Mouse (Mus musculus): ENCODE measurements at regions not wholly inside any gene's neighbourhood (a gene's known extent, or its start where the extent isn't known, plus 50 kb on each side); places are given as distances from the start of the nearest gene placed in this dataset.
"Not testable (repeated sequence)": the region's sequence is repeated elsewhere in the genome, so short reads cannot be mapped to it uniquely, and the experiment has no call there.

GRCm38 (mm10) chr10:66616280-66616679, 479.6 kb upstream of the Jmjd1c start:
- no peak for TF ChIP-seq POLR2A (IDR thresholded peaks at IDR 0.05; ENCODE audit: insufficient read depth, low read depth, low read length)
- no peak for TF ChIP-seq CTCF (IDR thresholded peaks at IDR 0.05; ENCODE audit: insufficient read depth, low read depth, low read length)
- Histone ChIP-seq H3K4me1 (ENCODE audit: control insufficient read depth, insufficient read depth, low read length) (no peaks in the 10 kb centered on the region; the same call in 1 of the 2 replicates), H3K27ac (ENCODE audit: insufficient read depth, low read depth, low read length) (no peak overlapping the region), H3K4me3 (ENCODE audit: insufficient read depth, low read depth, low read length) (no peak overlapping the region)
- WGBS = 83% methylated on average over 3 of the region's 3 CpGs

GRCm38 (mm10) chr10:66630996-66631395, 464.9 kb upstream of the Jmjd1c start:
- 89% methylated on average over 3 of the region's 3 CpGs for WGBS
- no peak overlapping the region for H3K4me3 ChIP-seq (ENCODE audit: insufficient read depth, low read depth, low read length)
- no peak overlapping the region for H3K27ac ChIP-seq (ENCODE audit: insufficient read depth, low read depth, low read length)
- no peaks in the 10 kb centered on the region for H3K4me1 ChIP-seq (ENCODE audit: control insufficient read depth, insufficient read depth, low read length)
- TF ChIP-seq CTCF (IDR thresholded peaks at IDR 0.05; ENCODE audit: insufficient read depth, low read depth, low read length) (no peak), POLR2A (IDR thresholded peaks at IDR 0.05; ENCODE audit: insufficient read depth, low read depth, low read length) (no peak)

DNA sequence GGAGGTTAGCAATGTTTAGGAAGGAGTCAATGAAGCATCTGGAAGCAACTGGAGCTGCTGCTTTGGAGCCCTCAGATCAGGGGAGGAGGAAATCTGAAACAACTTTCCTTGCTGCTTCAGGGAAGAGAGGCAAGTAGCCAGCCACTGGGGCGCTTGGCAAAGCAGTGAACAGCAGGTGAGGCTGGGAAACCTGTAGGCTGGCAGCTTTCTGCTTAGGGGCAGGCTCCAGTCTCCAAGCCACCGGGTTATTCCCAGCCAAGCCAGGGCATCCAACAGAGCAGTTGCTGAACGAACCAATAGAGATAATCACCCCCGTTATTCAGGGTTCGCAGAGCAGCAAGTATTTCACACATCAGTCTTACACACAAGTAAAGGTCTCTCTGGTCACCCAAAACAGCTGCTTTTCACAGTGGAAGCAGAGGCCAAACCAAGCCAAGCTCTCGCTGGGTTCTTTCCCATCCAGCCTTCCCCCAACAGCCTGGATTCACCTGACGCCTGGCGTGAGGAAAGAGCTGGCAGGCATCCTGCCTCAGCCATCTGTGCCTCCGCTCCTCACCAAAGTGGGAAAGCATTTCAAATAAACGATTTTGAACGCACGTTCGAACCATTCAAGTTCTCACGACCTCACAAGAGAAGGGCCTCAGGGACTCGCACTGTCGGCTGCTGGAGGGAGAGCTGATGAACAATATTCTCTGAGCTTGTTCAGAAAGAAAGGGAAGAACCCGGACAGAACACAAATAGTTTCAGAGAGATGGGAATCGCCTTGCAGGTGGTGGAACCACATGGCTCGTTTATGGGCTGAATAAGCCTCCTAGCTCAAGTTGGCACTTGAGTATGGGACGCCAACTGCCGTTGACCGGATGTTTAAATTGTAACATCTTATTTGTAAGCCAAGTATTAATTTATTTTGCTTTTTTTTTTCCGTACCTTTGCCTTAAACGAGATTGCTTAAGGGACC, 454.8 kb upstream of the Jmjd1c start:
- H3K4me3 ChIP-seq (ENCODE audit: insufficient read depth, low read depth, low read length) = no peak overlapping the region
- no peaks in the 10 kb centered on the region for H3K4me1 ChIP-seq (ENCODE audit: control insufficient read depth, insufficient read depth, low read length)
- no peak overlapping the region for H3K27ac ChIP-seq (ENCODE audit: insufficient read depth, low read depth, low read length)
- TF ChIP-seq POLR2A (IDR thresholded peaks at IDR 0.05; ENCODE audit: insufficient read depth, low read depth, low read length) (no peak), CTCF (IDR thresholded peaks at IDR 0.05; ENCODE audit: insufficient read depth, low read depth, low read length) (no peak)
- WGBS = 48% methylated on average over 24 of the region's 24 CpGs

DNA sequence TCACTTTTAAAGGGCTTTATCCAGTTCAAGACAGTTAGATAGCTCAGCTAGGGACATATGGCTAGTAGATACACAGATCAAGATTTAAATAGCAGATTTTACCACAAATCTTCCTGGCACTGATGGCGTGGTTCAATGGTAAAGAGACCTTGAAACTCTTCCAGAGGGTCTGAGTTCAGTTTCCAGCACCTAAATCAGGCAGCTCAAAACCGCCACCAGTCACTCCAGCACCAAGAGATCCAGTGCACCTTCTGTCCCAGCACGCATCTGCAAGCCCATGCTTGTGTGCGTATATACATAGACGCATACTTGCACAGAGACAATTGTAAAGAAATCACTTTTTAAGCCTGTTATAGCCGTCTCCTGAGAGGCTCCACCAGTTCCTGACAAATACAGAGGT, 454.0 kb upstream of the Jmjd1c start:
- WGBS = 95% methylated on average over 6 of the region's 6 CpGs
- no peaks in the 10 kb centered on the region for H3K4me1 ChIP-seq (ENCODE audit: control insufficient read depth, insufficient read depth, low read length)
- H3K27ac ChIP-seq (ENCODE audit: insufficient read depth, low read depth, low read length) = no peak overlapping the region
- no peak for TF ChIP-seq POLR2A (IDR thresholded peaks at IDR 0.05; ENCODE audit: insufficient read depth, low read depth, low read length)
- TF ChIP-seq CTCF (IDR thresholded peaks at IDR 0.05; ENCODE audit: insufficient read depth, low read depth, low read length) = no peak
- no peak overlapping the region for H3K4me3 ChIP-seq (ENCODE audit: insufficient read depth, low read depth, low read length)

- no peak overlapping the region for H3K4me3 ChIP-seq (ENCODE audit: insufficient read depth, low read depth, low read length)
- 76% methylated on average over 5 of the region's 5 CpGs for WGBS
- TF ChIP-seq CTCF (IDR thresholded peaks at IDR 0.05; ENCODE audit: insufficient read depth, low read depth, low read length) (no peak), POLR2A (IDR thresholded peaks at IDR 0.05; ENCODE audit: insufficient read depth, low read depth, low read length) (no peak)
- no peak overlapping the region for H3K27ac ChIP-seq (ENCODE audit: insufficient read depth, low read depth, low read length)
- H3K4me1 ChIP-seq (ENCODE audit: control insufficient read depth, insufficient read depth, low read length) = no peaks in the 10 kb centered on the region
These were observed 452.8 kb upstream of the Jmjd1c start for GRCm38 (mm10) chr10:66643160-66643559.

DNA sequence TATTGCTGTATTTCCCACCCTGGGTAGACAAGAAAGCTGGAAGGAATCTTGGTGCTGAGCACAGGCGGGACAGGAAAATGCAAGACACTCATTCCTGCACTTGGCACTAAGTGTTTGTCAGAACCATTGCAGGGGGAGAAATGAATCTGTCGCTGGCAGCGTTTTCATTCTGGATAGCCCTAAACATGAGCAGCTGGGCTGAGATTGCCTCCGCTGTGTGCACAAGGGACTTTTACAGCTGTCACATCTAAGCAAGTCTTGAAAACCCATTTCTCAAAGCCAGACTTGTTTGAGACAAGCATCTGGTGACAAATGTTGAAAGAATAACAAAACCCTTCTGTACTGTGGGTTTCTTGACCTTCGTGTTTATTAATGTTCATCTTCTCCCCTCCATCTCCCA, 438.4 kb upstream of the Jmjd1c start:
- H3K4me3 ChIP-seq (ENCODE audit: insufficient read depth, low read depth, low read length) = no peak overlapping the region
- no peak overlapping the region for H3K27ac ChIP-seq (ENCODE audit: insufficient read depth, low read depth, low read length)
- TF ChIP-seq CTCF (IDR thresholded peaks at IDR 0.05; ENCODE audit: insufficient read depth, low read depth, low read length) (no peak), POLR2A (IDR thresholded peaks at IDR 0.05; ENCODE audit: insufficient read depth, low read depth, low read length) (no peak)
- 81% methylated on average over 5 of the region's 5 CpGs for WGBS
- H3K4me1 ChIP-seq (ENCODE audit: control insufficient read depth, insufficient read depth, low read length) = no peaks in the 10 kb centered on the region

DNA sequence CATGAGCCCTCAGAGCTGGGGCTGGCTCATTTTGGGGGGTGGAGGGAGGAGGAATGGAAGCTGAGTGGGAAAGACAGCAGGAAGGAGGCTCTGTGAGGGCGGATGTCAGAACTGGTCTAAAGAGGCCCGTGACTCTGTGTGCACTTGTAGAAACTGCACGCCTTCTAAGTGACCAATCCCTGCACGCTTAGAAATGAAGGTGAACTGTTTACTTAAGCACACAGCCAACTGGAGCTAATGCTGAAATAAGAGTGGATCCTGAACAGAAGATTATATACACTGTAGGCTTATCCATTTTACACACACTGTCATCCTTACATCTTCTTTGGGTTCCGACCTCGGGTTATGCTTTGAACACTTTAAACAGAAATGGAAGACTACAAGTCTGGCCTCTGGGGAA, 412.8 kb upstream of the Jmjd1c start:
- TF ChIP-seq POLR2A (IDR thresholded peaks at IDR 0.05; ENCODE audit: insufficient read depth, low read depth, low read length) (no peak), CTCF (IDR thresholded peaks at IDR 0.05; ENCODE audit: insufficient read depth, low read depth, low read length) (no peak)
- 78% methylated on average over 6 of the region's 6 CpGs for WGBS
- Histone ChIP-seq H3K27ac (ENCODE audit: insufficient read depth, low read depth, low read length) (no peak overlapping the region), H3K4me3 (ENCODE audit: insufficient read depth, low read depth, low read length) (no peak overlapping the region), H3K4me1 (ENCODE audit: control insufficient read depth, insufficient read depth, low read length) (no peaks in the 10 kb centered on the region)

DNA sequence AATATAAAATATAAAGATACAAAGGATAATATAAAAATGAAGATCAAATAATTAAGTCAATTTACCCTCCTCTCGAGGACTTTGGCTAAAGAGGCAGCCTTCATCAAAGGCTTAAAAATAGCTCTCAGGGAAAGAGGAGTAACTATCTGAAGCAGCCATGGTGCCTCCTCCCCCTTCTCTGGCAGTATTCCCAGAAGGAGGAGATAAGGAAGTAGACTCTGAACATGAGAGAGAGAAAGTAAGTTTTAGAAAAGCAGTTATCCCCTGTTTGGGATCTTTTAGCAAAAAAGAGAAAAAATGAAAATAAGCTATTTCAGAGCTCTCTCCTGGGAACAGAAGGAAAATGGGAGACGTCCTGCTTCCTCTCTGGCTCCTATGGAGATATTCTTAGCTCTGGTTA, 406.7 kb upstream of the Jmjd1c start:
- 49% methylated on average over 2 of the region's 2 CpGs for WGBS
- H3K4me3 ChIP-seq (ENCODE audit: insufficient read depth, low read depth, low read length); H3K4me1 ChIP-seq (ENCODE audit: control insufficient read depth, insufficient read depth, low read length); H3K27ac ChIP-seq (ENCODE audit: insufficient read depth, low read depth, low read length): not testable (repeated sequence)

- WGBS = 88% methylated on average over 11 of the region's 11 CpGs
- TF ChIP-seq CTCF (IDR thresholded peaks at IDR 0.05; ENCODE audit: insufficient read depth, low read depth, low read length) = no peak
- no peak for TF ChIP-seq POLR2A (IDR thresholded peaks at IDR 0.05; ENCODE audit: insufficient read depth, low read depth, low read length)
- Histone ChIP-seq H3K4me1 (ENCODE audit: control insufficient read depth, insufficient read depth, low read length) (no peaks in the 10 kb centered on the region), H3K27ac (ENCODE audit: insufficient read depth, low read depth, low read length) (no peak overlapping the region), H3K4me3 (ENCODE audit: insufficient read depth, low read depth, low read length) (no peak overlapping the region)
These were observed 401.2 kb upstream of the Jmjd1c start for GRCm38 (mm10) chr10:66694549-66695285.

GRCm38 (mm10) chr10:66714926-66715325, 381.0 kb upstream of the Jmjd1c start:
- 90% methylated on average over 9 of the region's 9 CpGs for WGBS
- H3K4me1 ChIP-seq (ENCODE audit: control insufficient read depth, insufficient read depth, low read length); H3K27ac ChIP-seq (ENCODE audit: insufficient read depth, low read depth, low read length); H3K4me3 ChIP-seq (ENCODE audit: insufficient read depth, low read depth, low read length): not testable (repeated sequence)
